Mouse (Mus musculus) kidney, postnatal 4 days (tissue): Measurements from ENCODE around the gene Helz2.

Source experiments
- DNase-seq, 2 experiments: peaks; one replicate each; pipeline ENCODE4 v3.0.0; 2021; ENCODE audit warnings: mixed read lengths in 2 of 2

The Helz2 gene

DNA sequence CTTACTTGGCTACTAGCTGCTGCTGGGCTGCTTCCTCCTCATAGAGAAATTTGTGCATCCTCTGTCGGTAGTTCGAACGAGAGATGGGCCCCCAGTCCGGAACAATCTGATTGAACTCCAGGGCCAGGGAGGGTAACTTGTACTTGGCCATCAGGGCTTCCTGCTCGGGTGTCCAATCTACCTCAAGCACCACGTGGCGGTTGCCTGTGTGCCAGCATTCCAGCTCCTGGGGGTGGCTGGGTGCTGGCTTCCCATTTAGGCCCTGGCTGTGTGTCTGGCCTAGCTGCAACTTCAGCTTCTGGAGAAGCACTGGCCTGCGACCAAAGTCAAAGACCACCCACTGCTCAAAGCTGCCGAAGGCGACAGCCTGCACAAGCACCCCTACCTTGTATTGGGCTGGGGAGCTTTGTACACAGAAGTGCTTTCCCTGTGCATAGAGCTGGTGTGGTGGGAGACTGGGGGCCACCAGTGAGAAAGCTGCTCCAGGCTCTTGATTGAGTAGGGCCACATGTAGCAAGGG, 3.7 kb downstream of the Helz2 start:
- DNase-seq, result peak in 1 of 2 experiments; percentile 17

DNA sequence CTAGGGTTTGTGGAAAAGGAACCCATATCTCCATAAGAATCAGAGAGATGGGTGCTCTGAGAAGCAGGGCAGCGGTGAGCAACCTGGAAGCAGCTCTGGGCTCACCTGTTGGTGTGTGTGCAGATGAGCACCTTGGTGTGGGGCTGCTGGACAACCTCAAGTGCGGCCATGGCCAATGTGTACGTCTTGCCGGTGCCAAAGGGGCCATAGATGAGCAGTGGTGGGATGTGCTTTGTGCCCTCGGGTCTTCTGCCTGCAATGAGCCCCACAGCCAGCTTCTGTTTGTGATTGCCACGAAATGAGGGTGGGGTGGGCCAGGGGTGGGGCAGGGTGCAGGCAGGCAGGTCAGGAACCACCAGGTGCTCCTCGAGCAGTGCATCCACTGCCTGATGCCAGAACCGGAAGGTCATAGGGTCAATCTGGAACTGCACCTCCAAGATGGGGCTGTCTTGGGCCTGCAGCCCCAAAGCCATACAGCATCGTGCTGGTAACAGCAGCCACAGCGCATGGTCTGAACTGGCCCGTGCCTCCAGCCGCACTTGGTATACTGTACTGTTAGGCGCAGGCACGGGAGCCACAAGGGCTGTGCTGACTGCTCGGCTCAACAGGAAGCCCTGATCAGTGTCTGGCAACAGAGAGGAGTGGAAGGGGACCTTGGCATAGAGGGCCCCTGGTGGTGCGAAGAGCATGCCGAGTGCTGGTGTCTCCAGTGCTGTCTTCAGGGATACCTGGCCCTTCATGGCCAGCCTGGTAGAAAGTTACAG, 4.4 kb downstream of the Helz2 start:
- no peak for DNase-seq

DNA sequence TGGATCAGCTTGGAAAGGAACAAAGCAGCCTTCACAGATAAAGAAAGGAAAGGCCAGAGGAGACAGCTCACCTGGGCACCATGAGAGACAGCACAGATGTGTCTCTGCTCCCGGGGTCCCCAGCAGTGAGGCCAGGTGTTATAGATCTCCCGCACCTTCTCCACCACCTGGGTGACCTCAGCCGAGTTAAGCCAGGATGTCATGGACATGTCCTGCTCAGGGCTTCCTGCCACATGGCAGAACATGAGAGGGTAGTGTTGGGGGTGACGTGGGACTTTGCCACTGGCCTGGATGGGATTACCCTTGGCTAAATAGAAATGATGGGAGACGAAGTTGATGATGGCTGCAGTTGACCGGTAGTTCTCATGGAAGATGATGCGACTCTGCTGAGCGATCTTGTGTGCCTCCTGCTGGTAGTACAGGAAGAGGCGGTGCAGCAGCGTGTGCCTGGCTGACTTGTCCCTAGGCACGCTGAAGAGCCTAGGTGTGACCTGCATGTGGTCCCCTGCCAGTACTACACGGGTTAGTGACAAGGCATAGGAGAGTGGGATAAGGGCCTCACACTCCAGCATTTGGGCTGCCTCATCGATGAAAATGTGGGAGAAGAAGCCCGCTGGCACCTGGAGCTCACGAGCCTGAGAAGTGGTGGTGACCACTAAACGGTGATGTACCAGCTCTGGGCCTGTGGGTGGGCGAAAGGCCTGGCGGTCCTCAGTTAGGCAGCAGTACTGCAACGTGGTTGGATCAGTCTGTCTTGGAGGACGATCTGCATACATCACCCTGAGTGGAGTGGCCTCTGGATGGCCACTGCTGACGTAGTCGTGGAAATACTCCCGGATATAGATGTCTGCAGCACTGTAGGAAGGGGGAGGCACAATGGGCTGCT, 5.9 kb downstream of the Helz2 start:
- no peak for DNase-seq

DNA sequence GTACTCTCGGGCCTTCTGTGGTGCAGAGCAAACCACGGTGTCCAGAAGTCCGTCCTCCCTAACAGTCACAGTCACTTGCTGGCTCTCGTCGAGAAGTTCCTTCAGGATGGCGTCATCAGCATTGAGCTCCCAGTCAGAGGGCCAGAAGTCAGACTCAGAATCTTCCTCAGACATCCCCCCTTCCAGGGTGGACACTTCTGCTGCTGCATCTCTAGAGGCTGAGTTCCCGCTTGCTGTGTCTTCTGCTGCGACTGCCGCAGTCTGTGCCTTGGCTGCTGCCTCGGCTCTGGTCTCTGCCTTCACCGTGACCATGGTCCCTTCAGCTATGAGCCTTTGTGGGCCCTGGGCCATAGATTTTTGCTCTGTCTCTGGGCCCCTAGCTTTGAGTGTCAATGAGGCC, 7.1 kb downstream of the Helz2 start:
- DNase-seq, result no peak

- DNase-seq, result no peak
Measured at GRCm38 (mm10) chr2:181233443-181233842, 8.4 kb downstream of the Helz2 start.

DNA sequence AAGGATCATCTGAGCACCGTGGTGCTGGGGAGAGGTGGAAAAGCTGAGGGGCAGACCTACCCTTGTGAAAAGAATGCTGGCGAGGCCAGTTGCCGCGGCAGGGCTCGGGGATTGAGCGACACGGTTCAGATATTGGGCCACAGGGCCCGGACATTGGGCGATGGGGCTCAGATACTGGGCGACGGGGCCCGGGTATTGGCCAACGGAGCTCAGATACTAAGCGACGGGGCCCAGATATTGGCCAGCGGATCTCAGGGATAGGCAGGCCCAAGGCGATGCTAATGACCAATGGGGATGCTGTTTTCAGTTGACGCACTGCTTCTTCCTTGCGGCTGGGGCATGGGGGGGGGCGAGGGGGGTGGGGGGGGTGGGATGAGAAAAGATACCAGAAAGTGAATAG, 10.7 kb downstream of the Helz2 start:
- DNase-seq, result no peak

DNA sequence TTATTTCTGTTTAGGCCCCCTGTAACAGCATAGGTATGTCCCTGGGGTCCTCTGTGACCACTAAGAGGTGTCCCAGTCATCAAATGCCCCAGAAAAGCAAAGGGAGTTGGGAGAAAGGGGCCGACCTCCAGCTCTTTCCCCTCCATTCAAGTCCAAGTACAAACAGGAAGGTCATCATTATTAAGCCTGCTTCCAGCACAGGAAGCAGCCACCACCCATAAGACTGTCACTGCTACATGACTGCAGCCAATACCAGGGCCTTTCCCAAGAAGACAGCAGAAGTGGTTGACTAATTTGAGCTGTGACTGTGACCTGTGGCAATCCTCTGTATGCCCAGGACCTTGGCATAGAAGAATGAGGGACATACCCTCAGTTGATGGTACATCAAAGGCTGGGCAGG, 13.5 kb downstream of the Helz2 start:
- DNase-seq, result no peak

DNA sequence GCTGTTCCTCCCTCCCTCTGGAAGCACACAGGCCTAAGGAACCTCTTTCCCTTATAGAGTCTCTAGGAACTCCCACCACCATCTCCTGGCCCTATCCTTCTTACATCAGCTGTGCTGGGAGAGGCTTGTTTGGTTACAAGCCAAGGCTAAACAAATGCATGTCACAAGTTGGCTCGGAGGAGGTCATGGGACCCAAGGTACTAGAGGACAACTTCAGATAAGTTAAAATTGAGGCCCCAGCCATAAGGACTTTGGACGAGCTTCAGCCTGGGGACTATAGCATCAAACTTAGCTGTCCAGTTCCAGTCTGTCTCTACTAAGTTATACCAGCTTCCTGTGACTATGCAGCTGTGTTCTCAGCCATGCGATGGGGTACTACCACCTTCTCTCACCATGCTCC, 14.7 kb downstream of the Helz2 start:
- DNase-seq, result no peak

GRCm38 (mm10) chr2:181224994-181225393, 16.8 kb downstream of the Helz2 start:
- DNase-seq, result no peak

DNA sequence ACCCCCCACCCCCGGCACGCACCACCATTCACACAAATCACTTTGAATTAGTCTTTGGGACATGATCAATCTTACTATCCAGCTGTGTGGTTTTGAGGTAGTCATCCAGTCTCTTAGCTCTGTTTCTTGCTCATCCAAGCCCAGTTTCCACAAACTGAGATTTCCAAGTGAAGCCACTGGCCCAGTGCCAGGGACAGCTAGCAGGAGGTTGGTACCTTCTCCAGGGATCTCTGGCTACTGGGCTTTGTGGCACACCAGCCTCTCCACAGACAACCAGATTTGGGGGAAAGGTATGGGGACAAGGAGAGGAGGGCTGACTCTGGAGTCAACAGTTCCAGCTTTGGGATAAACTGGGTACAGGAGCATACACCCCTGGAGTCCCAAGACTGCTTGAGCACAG, 21.5 kb downstream of the Helz2 start:
- DNase-seq, result peak; percentile 36 to 45

- DNase-seq, result peak; percentile 80 to 88
Measured at GRCm38 (mm10) chr2:181219538-181220216, 22.1 kb downstream of the Helz2 start, which contains the start of gene Fndc11. Gene Fndc11, plus strand, starts transcription at chr2:181220013.

DNA sequence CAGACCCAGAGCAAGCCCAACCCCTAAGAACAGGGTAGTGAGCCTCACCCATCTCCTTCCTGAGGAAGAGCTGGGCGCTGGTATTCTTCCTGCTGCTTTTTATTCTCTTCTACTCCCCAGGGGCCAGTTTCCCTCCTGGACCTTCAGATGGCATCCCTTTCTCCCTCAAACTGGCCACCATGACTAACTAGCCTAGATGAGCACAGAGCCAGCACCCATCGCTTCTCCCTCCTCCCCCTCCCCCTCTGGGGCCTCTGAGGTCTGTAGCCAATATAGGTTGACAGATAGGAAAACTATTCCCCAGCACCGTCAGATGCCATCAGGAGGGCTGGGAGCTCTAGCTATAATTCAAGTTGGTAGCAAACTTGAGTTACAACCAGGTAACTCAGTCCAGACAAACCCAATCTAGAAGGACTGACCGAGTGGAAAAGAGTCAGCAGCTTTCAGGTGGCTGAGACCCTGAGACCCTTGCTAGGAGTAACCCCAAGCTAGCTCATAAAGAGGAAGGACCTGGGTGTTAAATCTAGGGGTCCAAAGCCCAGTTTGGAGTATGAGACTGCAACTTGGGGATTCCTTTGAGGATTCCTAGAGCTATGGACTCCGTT, 22.8 kb downstream of the Helz2 start:
- DNase-seq, result peak in 1 of 2 experiments; percentile 14

GRCm38 (mm10) chr2:181216037-181216436, 25.8 kb downstream of the Helz2 start:
- no peak for DNase-seq

DNA sequence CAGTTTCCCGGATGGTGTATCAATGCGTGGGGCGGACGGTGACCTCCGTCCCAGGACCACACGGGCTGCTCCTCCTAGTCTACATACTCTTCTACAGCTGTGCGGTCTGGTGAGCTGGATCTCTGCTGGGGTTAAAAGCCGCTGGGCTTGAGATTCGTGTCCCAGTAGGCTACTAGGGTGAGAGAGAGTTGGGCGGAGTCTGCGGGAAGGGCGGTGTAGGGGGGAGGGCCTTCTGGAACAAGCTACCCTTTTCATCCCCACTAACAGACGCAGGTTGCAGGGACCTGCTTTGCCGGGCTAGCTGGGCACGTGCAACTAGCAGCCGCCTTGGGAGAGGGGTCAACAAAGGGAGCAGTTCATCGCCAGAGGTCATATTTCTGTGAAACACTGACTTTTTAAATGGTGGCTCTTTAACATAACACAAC, 28.8 kb downstream of the Helz2 start, which contains the start of gene Srms:
Gene Srms (minus strand): TSS at position 165 of the 425 bp plus-strand sequence.
- peak; percentile 45 to 57 for DNase-seq

DNA sequence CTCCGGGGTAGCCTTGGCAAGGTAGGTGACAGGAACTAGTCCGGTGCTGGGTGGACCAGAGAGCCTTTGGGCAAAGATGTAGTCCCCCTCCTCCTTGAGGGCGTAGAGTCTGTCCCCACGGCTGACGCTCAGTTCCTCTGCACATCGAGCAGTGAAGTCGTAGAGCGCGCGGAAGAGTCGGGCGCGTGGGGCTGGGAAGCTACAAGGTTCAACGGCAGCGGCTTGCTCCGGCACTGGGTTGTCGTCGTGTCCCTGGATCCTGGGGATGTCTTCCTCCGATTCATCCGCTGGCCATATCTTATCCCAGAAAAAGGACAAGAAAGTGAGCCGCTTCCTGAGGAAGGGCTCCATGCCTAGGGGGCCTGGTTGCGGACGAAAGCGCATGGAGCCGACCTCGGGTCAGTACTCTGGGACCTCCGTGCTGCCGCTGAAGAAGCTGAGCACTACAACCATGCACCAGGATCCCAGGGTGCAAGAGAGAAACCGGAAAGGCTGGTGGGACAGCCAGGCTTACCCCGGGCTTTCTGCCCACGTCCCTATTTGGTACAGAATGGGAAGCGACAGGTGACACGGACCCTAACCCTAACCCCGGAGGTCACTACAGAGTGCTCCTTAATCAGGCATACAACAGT, 29.3 kb downstream of the Helz2 start:
- DNase-seq, result peak in 1 of 2 experiments; percentile 29

DNA sequence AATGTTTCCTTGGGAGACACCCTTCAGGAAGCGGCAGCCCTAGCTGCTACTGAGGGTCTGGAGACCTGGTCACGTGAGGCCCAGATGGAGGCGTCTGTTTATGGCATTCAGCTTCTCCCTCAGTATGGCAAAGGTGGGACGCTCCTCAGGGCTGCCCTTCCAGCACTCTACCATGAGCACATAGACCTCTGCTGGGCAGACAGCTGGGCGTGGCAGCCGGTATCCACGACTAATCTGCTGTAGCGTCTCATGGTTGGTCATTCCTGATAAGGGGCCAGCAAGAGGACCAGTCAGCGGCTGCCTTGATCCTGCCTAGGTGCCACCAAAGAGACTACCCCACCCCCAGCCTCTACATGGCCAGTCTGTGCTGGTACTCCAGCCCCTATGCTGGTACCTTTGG, 35.7 kb downstream of the Helz2 start:
- DNase-seq, result no peak

- no peak for DNase-seq
Measured at GRCm38 (mm10) chr2:181205678-181206077, 36.1 kb downstream of the Helz2 start.

DNA sequence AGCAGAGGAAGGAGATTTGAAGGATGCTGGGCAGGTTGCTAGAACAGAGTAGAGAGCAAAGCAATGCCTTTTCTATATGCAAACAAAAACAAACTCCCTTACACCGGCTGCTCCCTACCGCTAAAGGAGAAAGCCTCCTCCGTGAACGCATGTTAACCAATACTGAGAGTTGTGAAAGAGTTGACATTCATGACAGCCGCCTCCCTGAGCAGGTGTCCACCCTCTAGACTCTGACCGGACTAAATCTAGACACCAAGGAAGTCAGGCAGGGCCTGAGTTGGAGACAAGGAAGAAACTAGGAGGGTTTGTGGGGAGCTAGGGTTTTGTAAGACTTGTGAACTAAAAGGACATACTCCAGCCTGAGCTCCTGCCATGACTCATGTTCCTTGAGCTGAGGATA, 38.9 kb downstream of the Helz2 start:
- DNase-seq, result no peak

- no peak for DNase-seq
Measured at GRCm38 (mm10) chr2:181202422-181202821, 39.4 kb downstream of the Helz2 start, which contains the start of gene Ptk6. Gene Ptk6, minus strand, starts transcription at chr2:181202789.

- no peak for DNase-seq
Measured at GRCm38 (mm10) chr2:181201606-181202005, 40.2 kb downstream of the Helz2 start.

DNA sequence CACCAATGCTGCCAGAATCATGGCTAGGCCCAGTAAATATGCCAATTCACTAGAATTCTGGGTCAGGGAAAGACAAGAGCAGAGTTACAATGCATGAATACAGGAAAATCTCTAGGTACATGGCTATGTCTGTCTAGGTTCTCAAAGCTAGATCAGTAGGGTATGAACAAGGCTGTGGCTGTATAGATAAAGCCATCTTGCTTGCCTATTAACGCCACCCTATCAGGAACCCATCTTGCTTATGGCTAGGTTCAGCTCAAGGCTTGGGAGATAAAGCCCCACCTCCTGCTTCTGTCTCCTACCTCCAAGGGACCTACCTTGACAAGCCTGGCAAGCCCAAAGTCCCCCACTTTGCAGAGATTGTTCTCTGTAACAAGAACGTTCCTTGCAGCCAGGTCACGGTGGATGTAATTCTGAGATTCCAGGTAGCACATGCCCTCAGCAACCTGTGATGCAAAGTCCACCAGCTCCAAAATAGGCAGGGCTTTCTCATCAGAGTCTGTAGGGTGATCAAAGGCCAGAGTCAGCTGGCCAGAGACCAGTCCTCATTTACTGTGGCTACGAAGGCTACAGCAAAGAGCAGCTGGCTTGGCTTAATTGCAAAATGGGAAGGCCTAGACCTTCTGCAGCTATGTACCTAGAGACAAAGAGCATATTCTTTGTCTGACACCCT, 45.1 kb downstream of the Helz2 start:
- no peak for DNase-seq
